Mouse (Mus musculus): Measurements from ENCODE around the gene Pou6f1. TPM values are rescaled to one million over a fixed set of nuclear protein-coding genes. Genes with fewer than 3 reads are reported as not detected.

The Pou6f1 gene
- total RNA-seq, 2 experiments from 2014 or later, result 12.4 to 15.8 TPM

Small RNA genes within 50 kb of the gene (microRNA-seq; reads per million reads assigned to microRNA genes)
- not detected for gene Mir6961

Other genes with a start within 250 kb of the Pou6f1 start
- under 1 TPM; 0.36 to 0.56 TPM for gene Methig1, start 246.8 kb downstream of the Pou6f1 start, total RNA-seq (2021)
- gene Mettl7a2, start 246.8 kb downstream of the Pou6f1 start, total RNA-seq (2021), result 1 to 10 TPM; 2.0 to 2.2 TPM
- not detected for gene Higd1c, start 235.4 kb downstream of the Pou6f1 start, total RNA-seq (2021)
- not detected for gene Gm5475, start 177.8 kb downstream of the Pou6f1 start, total RNA-seq (2021)
- 100 to 1,000 TPM in 1 of 2 experiments, 10 to 100 TPM in 1; 98.5 to 112 TPM for gene Slc11a2, start 174.9 kb downstream of the Pou6f1 start, total RNA-seq (2021)
- 100 to 1,000 TPM; 138 to 150 TPM for gene Letmd1, start 131.0 kb downstream of the Pou6f1 start, total RNA-seq (2021)
- 1 to 10 TPM; 5.4 to 5.8 TPM for gene Csrnp2, start 104.5 kb downstream of the Pou6f1 start, total RNA-seq (2021)
- 10 to 100 TPM; 17.6 to 20.0 TPM for gene Tfcp2, start 48.0 kb downstream of the Pou6f1 start, total RNA-seq (2021)
- gene Dazap2, start 15.4 kb upstream of the Pou6f1 start, total RNA-seq (2021), result 100 to 1,000 TPM; 188 to 248 TPM
- 10 to 100 TPM; 37.5 to 49.6 TPM for gene Smagp, start 37.0 kb upstream of the Pou6f1 start, total RNA-seq (2021)
- 1 to 10 TPM; 1.8 to 3.2 TPM for gene Bin2, start 69.6 kb upstream of the Pou6f1 start, total RNA-seq (2021)
- gene Cela1, start 87.9 kb upstream of the Pou6f1 start, total RNA-seq (2021), result 10 to 100 TPM; 60.2 to 64.9 TPM
- 1 to 10 TPM; 4.1 to 5.9 TPM for gene Galnt6, start 129.4 kb upstream of the Pou6f1 start, total RNA-seq (2021)
- gene Slc4a8, start 161.8 kb upstream of the Pou6f1 start, total RNA-seq (2021), result 1 to 10 TPM; 6.1 to 7.9 TPM

All from adrenal gland, postnatal 36 days (tissue).